Mouse (Mus musculus): ENCODE results near the gene Glyatl3. TPM values are rescaled to one million over a fixed set of nuclear protein-coding genes. Genes with fewer than 3 reads are reported as not detected.

Gene Glyatl3
- polyA plus RNA-seq, 1 experiment: not detected

- no peak for TF ChIP-seq POLR2A (IDR thresholded peaks at IDR 0.05; ENCODE audit: low read depth, low read length)
- TF ChIP-seq CTCF (IDR thresholded peaks at IDR 0.05; ENCODE audit: borderline replicate concordance, insufficient read depth, low read length): no peak
- Histone ChIP-seq H3K27ac (ENCODE audit: insufficient read depth, low read length) (no peak overlapping the region), H3K4me3 (ENCODE audit: insufficient read depth, low read length) (no peak overlapping the region), H3K4me1 (ENCODE audit: control insufficient read depth, insufficient read depth, low read length) (no peaks in the 10 kb centered on the region)
Observed at GRCm38 (mm10) chr17:40896863-40897262, 17.3 kb downstream of the Glyatl3 start.

- H3K27ac ChIP-seq (ENCODE audit: insufficient read depth, low read length): no peak overlapping the region
- no peak overlapping the region for H3K4me3 ChIP-seq (ENCODE audit: insufficient read depth, low read length)
- TF ChIP-seq POLR2A (IDR thresholded peaks at IDR 0.05; ENCODE audit: low read depth, low read length): no peak
- no peak for TF ChIP-seq CTCF (IDR thresholded peaks at IDR 0.05; ENCODE audit: borderline replicate concordance, insufficient read depth, low read length)
- H3K4me1 ChIP-seq (ENCODE audit: control insufficient read depth, insufficient read depth, low read length): no peaks in the 10 kb centered on the region; the same call in 1 of the 2 replicates
Observed at GRCm38 (mm10) chr17:40887849-40888536, 26.2 kb downstream of the Glyatl3 start.

- TF ChIP-seq CTCF (IDR thresholded peaks at IDR 0.05; ENCODE audit: borderline replicate concordance, insufficient read depth, low read length): no peak
- TF ChIP-seq POLR2A (IDR thresholded peaks at IDR 0.05; ENCODE audit: low read depth, low read length): no peak
- Histone ChIP-seq H3K4me1 (ENCODE audit: control insufficient read depth, insufficient read depth, low read length) (no peaks in the 10 kb centered on the region; the same call in 1 of the 2 replicates), H3K27ac (ENCODE audit: insufficient read depth, low read length) (no peak overlapping the region), H3K4me3 (ENCODE audit: insufficient read depth, low read length) (no peak overlapping the region)
Observed at GRCm38 (mm10) chr17:40885155-40885554, 29.0 kb downstream of the Glyatl3 start.

- H3K4me1 ChIP-seq (ENCODE audit: control insufficient read depth, insufficient read depth, low read length): no peaks in the 10 kb centered on the region
- no peak overlapping the region for H3K4me3 ChIP-seq (ENCODE audit: insufficient read depth, low read length)
- TF ChIP-seq CTCF (IDR thresholded peaks at IDR 0.05; ENCODE audit: borderline replicate concordance, insufficient read depth, low read length) (no peak), POLR2A (IDR thresholded peaks at IDR 0.05; ENCODE audit: low read depth, low read length) (no peak)
- no peak overlapping the region for H3K27ac ChIP-seq (ENCODE audit: insufficient read depth, low read length)
Observed at GRCm38 (mm10) chr17:40882172-40882571, 32.0 kb downstream of the Glyatl3 start.

DNA sequence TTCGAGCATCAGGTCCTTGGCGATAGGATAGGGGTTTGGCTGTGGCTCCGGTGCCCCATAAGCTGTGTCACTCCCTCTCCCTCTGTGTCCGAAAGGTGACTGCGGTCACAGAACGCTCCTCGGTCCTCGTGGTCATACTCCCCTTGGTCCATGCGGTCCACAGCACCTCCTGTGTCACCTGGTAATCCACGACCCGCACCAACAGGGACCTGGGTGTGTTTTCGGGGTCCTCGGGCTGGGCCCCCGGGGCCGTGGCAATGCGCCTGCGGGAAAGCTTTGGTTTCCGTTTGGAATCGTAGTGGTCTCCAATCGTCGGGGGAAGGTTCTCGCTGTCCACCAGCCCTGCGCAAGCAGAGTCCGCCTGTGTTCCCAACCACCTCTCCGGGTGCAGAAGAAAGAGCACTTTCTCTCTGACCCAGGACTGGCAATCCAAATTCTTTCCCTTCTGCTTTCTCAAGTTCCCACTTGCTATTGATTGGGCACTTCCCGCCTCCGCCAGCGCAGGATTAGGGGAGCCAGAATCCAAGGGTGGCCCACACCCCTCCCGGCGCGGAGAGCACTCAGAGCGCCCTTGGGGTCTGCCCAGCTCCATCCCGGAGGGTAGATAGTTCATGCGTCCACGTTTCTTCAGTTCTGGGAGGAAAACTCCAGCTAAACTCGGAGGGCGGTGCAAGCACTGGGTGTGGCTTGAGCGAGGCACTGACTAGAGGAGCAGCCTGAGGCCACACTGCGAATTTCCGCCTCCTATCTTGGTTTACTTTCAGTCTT, 34.0 kb downstream of the Glyatl3 start, which contains the start of gene 9130008F23Rik:
Gene 9130008F23Rik, minus strand, starts transcription at position 636 of the 768 bp plus-strand sequence.
- Histone ChIP-seq H3K27ac (ENCODE audit: insufficient read depth, low read length) (peak within 1 kb of the TSS; percentile 72), H3K4me3 (ENCODE audit: insufficient read depth, low read length) (peak within 1 kb of the TSS; percentile 79), H3K4me1 (ENCODE audit: control insufficient read depth, insufficient read depth, low read length) (no peaks in the 10 kb centered on the region; the same call in 1 of the 2 replicates)
- TF ChIP-seq CTCF (IDR thresholded peaks at IDR 0.05; ENCODE audit: borderline replicate concordance, insufficient read depth, low read length) (no peak), POLR2A (IDR thresholded peaks at IDR 0.05; ENCODE audit: low read depth, low read length) (peak; percentile 95)

GRCm38 (mm10) chr17:40879528-40879923, 34.6 kb downstream of the Glyatl3 start:
- TF ChIP-seq CTCF (IDR thresholded peaks at IDR 0.05; ENCODE audit: borderline replicate concordance, insufficient read depth, low read length) (no peak), POLR2A (IDR thresholded peaks at IDR 0.05; ENCODE audit: low read depth, low read length) (no peak)
- Histone ChIP-seq H3K4me1 (ENCODE audit: control insufficient read depth, insufficient read depth, low read length) (no peaks in the 10 kb centered on the region; the same call in 1 of the 2 replicates), H3K27ac (ENCODE audit: insufficient read depth, low read length) (peak overlapping the region; percentile 72), H3K4me3 (ENCODE audit: insufficient read depth, low read length) (peak overlapping the region; percentile 79)

DNA sequence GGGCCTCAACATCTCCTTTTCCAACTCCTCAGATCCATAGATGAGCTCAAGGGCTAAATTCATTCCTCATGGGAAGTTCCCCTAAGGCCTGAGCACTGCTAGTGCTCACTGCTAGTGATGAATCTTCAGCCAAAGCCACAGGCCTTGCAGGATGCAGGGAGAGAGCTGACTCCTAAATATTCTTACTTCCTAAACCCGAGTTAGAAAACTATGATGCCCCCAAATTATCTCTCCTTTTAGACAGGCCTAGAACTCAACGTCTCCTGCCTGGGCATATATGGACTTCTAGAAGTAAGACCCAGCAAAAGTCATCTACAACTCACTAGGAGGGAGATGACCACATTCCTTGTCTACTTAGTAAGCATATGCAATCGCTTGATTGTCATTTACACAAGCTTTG, 36.4 kb downstream of the Glyatl3 start:
- Histone ChIP-seq H3K4me3 (ENCODE audit: insufficient read depth, low read length) (peak overlapping the region; percentile 79), H3K4me1 (ENCODE audit: control insufficient read depth, insufficient read depth, low read length) (peaks cover 4% of the 10 kb centered on the region; the same call in 1 of the 2 replicates), H3K27ac (ENCODE audit: insufficient read depth, low read length) (peak overlapping the region; percentile 89)
- TF ChIP-seq CTCF (IDR thresholded peaks at IDR 0.05; ENCODE audit: borderline replicate concordance, insufficient read depth, low read length): no peak
- 0 out of 2 replicates have a peak, but pooled peaks have one; percentile 27 for TF ChIP-seq POLR2A (IDR thresholded peaks at IDR 0.05; ENCODE audit: low read depth, low read length)

DNA sequence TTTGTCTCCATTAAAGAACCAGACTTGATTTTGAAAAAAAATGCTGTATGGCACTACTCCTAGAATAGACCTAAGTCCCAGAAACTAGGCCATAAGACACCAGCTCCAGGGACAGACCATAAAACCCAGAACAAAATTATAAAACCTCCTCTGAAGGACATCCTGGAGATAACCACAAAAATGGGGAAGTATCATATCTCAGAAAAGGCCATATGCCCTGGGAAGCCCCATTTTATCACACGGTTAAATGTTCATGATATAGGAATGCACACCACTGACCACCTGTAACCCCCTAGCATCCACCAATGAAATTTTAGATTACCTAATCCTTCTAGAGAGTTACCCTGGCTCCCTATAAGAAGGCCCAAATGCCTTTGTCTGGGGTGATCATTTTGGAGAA, 38.6 kb downstream of the Glyatl3 start:
- TF ChIP-seq POLR2A (IDR thresholded peaks at IDR 0.05; ENCODE audit: low read depth, low read length) (no peak), CTCF (IDR thresholded peaks at IDR 0.05; ENCODE audit: borderline replicate concordance, insufficient read depth, low read length) (no peak)
- Histone ChIP-seq H3K4me1 (ENCODE audit: control insufficient read depth, insufficient read depth, low read length) (peaks cover 4% of the 10 kb centered on the region; the same call in 1 of the 2 replicates), H3K4me3 (ENCODE audit: insufficient read depth, low read length) (no peak overlapping the region), H3K27ac (ENCODE audit: insufficient read depth, low read length) (no peak overlapping the region)

- TF ChIP-seq POLR2A (IDR thresholded peaks at IDR 0.05; ENCODE audit: low read depth, low read length): no peak
- TF ChIP-seq CTCF (IDR thresholded peaks at IDR 0.05; ENCODE audit: borderline replicate concordance, insufficient read depth, low read length): no peak
- peaks cover 4% of the 10 kb centered on the region; the same call in 1 of the 2 replicates for H3K4me1 ChIP-seq (ENCODE audit: control insufficient read depth, insufficient read depth, low read length)
- no peak overlapping the region for H3K27ac ChIP-seq (ENCODE audit: insufficient read depth, low read length)
Observed at GRCm38 (mm10) chr17:40874701-40875100, 39.4 kb downstream of the Glyatl3 start.

More at GRCm38 (mm10) chr17:40874701-40875100, 39.4 kb downstream of the Glyatl3 start:
- no peak overlapping the region for H3K4me3 ChIP-seq (ENCODE audit: insufficient read depth, low read length)
